Mouse (Mus musculus): ENCODE data around the gene A2m.

DNA sequence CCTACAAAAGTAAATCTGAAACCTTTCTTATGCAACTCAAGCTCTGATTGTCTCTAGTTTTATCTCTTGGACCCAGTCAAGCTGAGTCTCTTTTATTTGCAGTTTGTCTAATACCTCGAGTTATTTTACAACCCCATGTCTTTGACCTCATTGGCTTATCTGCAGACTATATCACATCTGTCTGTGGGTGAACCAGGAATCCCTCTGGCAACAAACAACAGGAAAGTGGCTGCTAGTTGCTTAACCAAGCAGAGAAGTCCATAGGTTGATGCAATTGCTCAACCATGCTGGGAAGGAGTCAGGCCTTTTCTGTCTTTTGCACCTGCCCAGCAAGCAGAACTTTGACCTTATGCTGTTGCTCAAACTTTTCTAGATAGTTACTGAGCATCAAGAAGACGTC is 12.7 kb upstream of the A2m start:
- TF ChIP-seq CTCF (IDR thresholded peaks at IDR 0.05; ENCODE audit: low read depth, low read length) (no peak), POLR2A (IDR thresholded peaks at IDR 0.05; ENCODE audit: extremely low read depth, insufficient read depth, low read length) (no peak)
